Mouse (Mus musculus): ENCODE data around the gene Ilf2. TPM values are rescaled to one million over a fixed set of nuclear protein-coding genes. Genes with fewer than 3 reads are reported as not detected.

Ilf2 gene
- polyA plus RNA-seq, 1 experiment from 2014 or later, result 183 TPM

- Histone ChIP-seq H3K9me3 (replicated peaks) (no peaks in the 10 kb centered on the region), H3K36me3 (no peaks in the 10 kb centered on the region), H3K27me3 (peaks cover 46% of the 10 kb centered on the region), H3K27ac (replicated peaks) (no peak overlapping the region), H3K9ac (0 out of 2 replicates have a peak overlapping the region, but pooled peaks have one; percentile 21), H3K4me3 (replicated peaks) (peak overlapping the region; percentile 44), H3K4me2 (replicated peaks) (peak overlapping the region; percentile 88), H3K4me1 (peaks cover 17% of the 10 kb centered on the region)
- WGBS, result 12% methylated on average over 37 of the region's 37 CpGs
- ATAC-seq (ENCODE audit: insufficient number of reproducible peaks, low FRiP score, low TSS enrichment, low read depth), result no peak
Measured at GRCm38 (mm10) chr3:90464552-90465080, 11.3 kb upstream of the Ilf2 start.

- 1% methylated on average over 74 of the region's 75 CpGs for WGBS
- Histone ChIP-seq H3K36me3 (no peaks in the 10 kb centered on the region), H3K9ac (0 out of 2 replicates have a peak overlapping the region, but pooled peaks have one; percentile 21), H3K9me3 (replicated peaks) (no peaks in the 10 kb centered on the region), H3K4me1 (peaks cover 17% of the 10 kb centered on the region), H3K4me3 (replicated peaks) (peak overlapping the region; percentile 44), H3K27ac (replicated peaks) (no peak overlapping the region), H3K4me2 (replicated peaks) (peak overlapping the region; percentile 88), H3K27me3 (peaks cover 46% of the 10 kb centered on the region)
- no peak for ATAC-seq (ENCODE audit: insufficient number of reproducible peaks, low FRiP score, low TSS enrichment, low read depth)
Measured at GRCm38 (mm10) chr3:90465081-90465685, 10.7 kb upstream of the Ilf2 start.

GRCm38 (mm10) chr3:90465686-90466310 lies 10.1 kb upstream of the Ilf2 start, which contains the start of gene Npr1:
Npr1 (minus strand) TSS chr3:90465866.
- no peaks in the 10 kb centered on the region for H3K36me3 ChIP-seq
- peak within 1 kb of the TSS; percentile 44 for H3K4me3 ChIP-seq (replicated peaks)
- ATAC-seq (ENCODE audit: insufficient number of reproducible peaks, low FRiP score, low TSS enrichment, low read depth), result peak; percentile 35; the same call in 1 of the 2 replicates
- peaks cover 46% of the 10 kb centered on the region for H3K27me3 ChIP-seq
- H3K4me2 ChIP-seq (replicated peaks), result peak within 1 kb of the TSS; percentile 88
- H3K9ac ChIP-seq, result 0 out of 2 replicates have a peak within 1 kb of the TSS, but pooled peaks have one; percentile 21
- WGBS, result under 1% methylated on average over 43 of the region's 49 CpGs
- no peaks in the 10 kb centered on the region for H3K9me3 ChIP-seq (replicated peaks)
- H3K4me1 ChIP-seq, result peaks cover 17% of the 10 kb centered on the region
- H3K27ac ChIP-seq (replicated peaks), result no peak within 1 kb of the TSS

GRCm38 (mm10) chr3:90466311-90466766 lies 9.6 kb upstream of the Ilf2 start:
- H3K4me1 ChIP-seq, result peaks cover 17% of the 10 kb centered on the region
- H3K36me3 ChIP-seq, result no peaks in the 10 kb centered on the region
- peak overlapping the region; percentile 44 for H3K4me3 ChIP-seq (replicated peaks)
- no peak overlapping the region for H3K9ac ChIP-seq
- H3K4me2 ChIP-seq (replicated peaks), result peak overlapping the region; percentile 88
- H3K27me3 ChIP-seq, result peaks cover 46% of the 10 kb centered on the region
- 0 out of 2 replicates have a peak, but pooled peaks have one; percentile 18 for ATAC-seq (ENCODE audit: insufficient number of reproducible peaks, low FRiP score, low TSS enrichment, low read depth)
- under 1% methylated on average over 15 of the region's 15 CpGs for WGBS
- H3K27ac ChIP-seq (replicated peaks), result no peak overlapping the region
- no peaks in the 10 kb centered on the region for H3K9me3 ChIP-seq (replicated peaks)

GRCm38 (mm10) chr3:90467618-90468300 lies 8.2 kb upstream of the Ilf2 start:
- 91% methylated on average over 10 of the region's 10 CpGs for WGBS
- Histone ChIP-seq H3K27me3 (peaks cover 35% of the 10 kb centered on the region), H3K4me3 (replicated peaks) (no peak overlapping the region), H3K27ac (replicated peaks) (no peak overlapping the region), H3K36me3 (no peaks in the 10 kb centered on the region), H3K4me2 (replicated peaks) (no peak overlapping the region), H3K4me1 (peaks cover 17% of the 10 kb centered on the region), H3K9me3 (replicated peaks) (no peaks in the 10 kb centered on the region), H3K9ac (no peak overlapping the region)
- ATAC-seq (ENCODE audit: insufficient number of reproducible peaks, low FRiP score, low TSS enrichment, low read depth), result no peak

GRCm38 (mm10) chr3:90472213-90472612 lies 3.7 kb upstream of the Ilf2 start:
- H3K27ac ChIP-seq (replicated peaks), result no peak overlapping the region
- no peaks in the 10 kb centered on the region for H3K27me3 ChIP-seq
- H3K4me1 ChIP-seq, result peaks cover 5% of the 10 kb centered on the region
- no peak overlapping the region for H3K9ac ChIP-seq
- H3K4me3 ChIP-seq (replicated peaks), result no peak overlapping the region
- H3K36me3 ChIP-seq, result no peaks in the 10 kb centered on the region
- ATAC-seq (ENCODE audit: insufficient number of reproducible peaks, low FRiP score, low TSS enrichment, low read depth), result no peak
- no peak overlapping the region for H3K4me2 ChIP-seq (replicated peaks)
- 26% methylated on average over 3 of the region's 3 CpGs for WGBS
- H3K9me3 ChIP-seq (replicated peaks), result no peaks in the 10 kb centered on the region

GRCm38 (mm10) chr3:90475151-90475830 lies 635 bp upstream of the Ilf2 start:
- 39% methylated on average over 16 of the region's 16 CpGs for WGBS
- 0 out of 2 replicates have a peak overlapping the region, but pooled peaks have one; percentile 25 for H3K4me2 ChIP-seq (replicated peaks)

GRCm38 (mm10) chr3:90486998-90487397 lies 11.1 kb downstream of the Ilf2 start:
- WGBS, result 78% methylated on average over 5 of the region's 5 CpGs
- no peak for ATAC-seq (ENCODE audit: insufficient number of reproducible peaks, low FRiP score, low TSS enrichment, low read depth)
- Histone ChIP-seq H3K9ac (no peak overlapping the region), H3K4me2 (replicated peaks) (no peak overlapping the region), H3K27me3 (no peaks in the 10 kb centered on the region), H3K36me3 (peaks cover 70% of the 10 kb centered on the region), H3K4me1 (peaks cover 10% of the 10 kb centered on the region; the same call in 1 of the 2 replicates), H3K4me3 (replicated peaks) (no peak overlapping the region), H3K27ac (replicated peaks) (no peak overlapping the region), H3K9me3 (replicated peaks) (no peaks in the 10 kb centered on the region)

More at GRCm38 (mm10) chr3:90475151-90475830, 635 bp upstream of the Ilf2 start:
- H3K27ac ChIP-seq (replicated peaks), result no peak overlapping the region
- H3K9me3 ChIP-seq (replicated peaks), result no peaks in the 10 kb centered on the region
- ATAC-seq (ENCODE audit: insufficient number of reproducible peaks, low FRiP score, low TSS enrichment, low read depth), result peak; percentile 4; the same call in 1 of the 2 replicates
- H3K4me1 ChIP-seq, result peaks cover 8% of the 10 kb centered on the region
- no peak overlapping the region for H3K9ac ChIP-seq
- H3K4me3 ChIP-seq (replicated peaks), result peak overlapping the region; percentile 93
- H3K36me3 ChIP-seq, result peaks cover 23% of the 10 kb centered on the region
- H3K27me3 ChIP-seq, result no peaks in the 10 kb centered on the region

- H3K9me3 ChIP-seq (replicated peaks), result no peaks in the 10 kb centered on the region
- H3K4me3 ChIP-seq (replicated peaks), result no peak overlapping the region
- H3K27ac ChIP-seq (replicated peaks), result no peak overlapping the region
- H3K4me2 ChIP-seq (replicated peaks), result no peak overlapping the region
- H3K9ac ChIP-seq, result no peak overlapping the region
- no peak for ATAC-seq (ENCODE audit: insufficient number of reproducible peaks, low FRiP score, low TSS enrichment, low read depth)
- peaks cover 10% of the 10 kb centered on the region; the same call in 1 of the 2 replicates for H3K4me1 ChIP-seq
- H3K27me3 ChIP-seq, result no peaks in the 10 kb centered on the region
- WGBS, result 81% methylated on average over 6 of the region's 6 CpGs
- peaks cover 56% of the 10 kb centered on the region for H3K36me3 ChIP-seq
Measured at GRCm38 (mm10) chr3:90488576-90488975, 12.7 kb downstream of the Ilf2 start.

- under 1% methylated on average over 37 of the region's 37 CpGs for WGBS
- peak within 1 kb of the TSS; percentile 63 for H3K4me2 ChIP-seq (replicated peaks)
- peak; percentile 97 for ATAC-seq (ENCODE audit: insufficient number of reproducible peaks, low FRiP score, low TSS enrichment, low read depth)
Measured at GRCm38 (mm10) chr3:90490696-90491256, 14.8 kb downstream of the Ilf2 start, which contains the start of gene Snapin. Snapin (minus strand) TSS chr3:90491033.

More at GRCm38 (mm10) chr3:90490696-90491256, 14.8 kb downstream of the Ilf2 start, which contains the start of gene Snapin:
- peak within 1 kb of the TSS; percentile 80 for H3K9ac ChIP-seq
- H3K4me3 ChIP-seq (replicated peaks), result peak within 1 kb of the TSS; percentile 89
- H3K27me3 ChIP-seq, result no peaks in the 10 kb centered on the region
- peak within 1 kb of the TSS; percentile 84 for H3K27ac ChIP-seq (replicated peaks)
- peaks cover 10% of the 10 kb centered on the region; the same call in 1 of the 2 replicates for H3K4me1 ChIP-seq
- H3K9me3 ChIP-seq (replicated peaks), result no peaks in the 10 kb centered on the region
- H3K36me3 ChIP-seq, result peaks cover 40% of the 10 kb centered on the region
